Mouse (Mus musculus) intestine, embryonic 16.5 days (tissue): ENCODE measurements at regions not wholly inside any gene's neighbourhood (a gene's known extent, or its start where the extent isn't known, plus 50 kb on each side); places are given as distances from the start of the nearest gene placed in this dataset.

Source experiments
- ATAC-seq: fragments of 200-750 bp; cut with Nextera tagmentation; 2 replicates; pipeline ENCODE4 v1.8.0; 2017; ENCODE audit warnings: moderate TSS enrichment, moderate library complexity
- H3K27ac ChIP-seq: fragments of 300-500 bp; sonication (generic); 2 replicates; pipeline ENCODE4 v1.5.1; 2014; ENCODE audit warnings: mild to moderate bottlenecking, low read length
- H3K27me3 ChIP-seq: fragments of 300-500 bp; sonication (generic); replicated peaks from 2 replicates; pipeline ENCODE4 v1.6.1; 2014; ENCODE audit warnings: low read length, control low read depth, mixed read lengths; ENCODE audit not compliant: control insufficient read depth, insufficient read depth
- H3K36me3 ChIP-seq: fragments of 300-500 bp; sonication (generic); 2 replicates; pipeline ENCODE4 v1.6.1; 2014; ENCODE audit warnings: low read length, control low read depth; ENCODE audit not compliant: control insufficient read depth, insufficient read depth
- H3K4me1 ChIP-seq: fragments of 300-500 bp; sonication (generic); 2 replicates; pipeline ENCODE4 v1.6.1; 2014; ENCODE audit warnings: low read length, control low read depth, mixed read lengths; ENCODE audit not compliant: control insufficient read depth, insufficient read depth
- H3K4me2 ChIP-seq: fragments of 300-500 bp; sonication (generic); 2 replicates; pipeline ENCODE4 v1.6.1; 2014; ENCODE audit warnings: low read depth, low read length, control low read depth
- H3K4me3 ChIP-seq: fragments of 300-500 bp; sonication (generic); 2 replicates; pipeline ENCODE4 v1.5.1; 2014; ENCODE audit warnings: mild to moderate bottlenecking, low read length
- H3K9ac ChIP-seq: fragments of 300-500 bp; sonication (generic); 2 replicates; pipeline ENCODE4 v1.6.1; 2014; ENCODE audit warnings: low read depth, low read length
- H3K9me3 ChIP-seq: fragments of 300-500 bp; sonication (generic); 2 replicates; pipeline ENCODE4 v1.6.1; 2016; ENCODE audit warnings: low read length, control low read depth; ENCODE audit not compliant: control insufficient read depth
- WGBS: fragments of 180-500 bp; shearing (Covaris S2); extraction: QIAGEN DNeasy Blood & Tissue Kit; methylation state at CpG from one replicate; pipeline ENCODE4 v1.1.7; 2014; 5-methylcytosine and 5-hydroxymethylcytosine counted together

DNA sequence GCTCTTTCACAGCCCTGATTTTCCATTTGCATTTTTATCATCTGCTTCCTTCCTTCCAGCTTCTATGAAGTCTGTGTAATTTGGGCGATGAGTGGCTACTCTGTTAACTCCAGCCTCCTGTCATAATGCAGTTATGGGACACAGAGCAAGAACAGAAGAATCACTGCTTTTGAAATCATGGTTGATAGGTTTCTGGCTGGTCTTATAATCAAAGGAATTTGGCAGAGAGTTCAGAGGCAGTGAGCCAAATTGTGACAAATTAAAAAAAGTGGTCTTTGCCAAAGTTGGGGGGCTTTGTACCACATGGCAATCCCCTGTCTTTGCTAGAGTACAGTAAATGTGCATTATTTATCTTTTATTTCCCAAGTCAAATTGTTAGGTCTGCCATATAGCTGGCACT, 1292.6 kb downstream of the Rapgef2 start:
- H3K27ac ChIP-seq, result no peak overlapping the region
- H3K9ac ChIP-seq, result no peak overlapping the region
- no peak overlapping the region for H3K4me2 ChIP-seq
- no peaks in the 10 kb centered on the region for H3K9me3 ChIP-seq
- no peaks in the 10 kb centered on the region for H3K27me3 ChIP-seq
- whole genome bisulfite sequencing, result 74% methylated on average over 1 of the region's 1 CpGs
- no peak overlapping the region for H3K4me3 ChIP-seq
- no peaks in the 10 kb centered on the region for H3K4me1 ChIP-seq
- ATAC-seq, result no peak
- H3K36me3 ChIP-seq, result no peaks in the 10 kb centered on the region

- Histone ChIP-seq H3K4me1 (no peaks in the 10 kb centered on the region), H3K4me2 (no peak overlapping the region), H3K27ac (no peak overlapping the region), H3K27me3 (no peaks in the 10 kb centered on the region), H3K9me3 (no peaks in the 10 kb centered on the region), H3K4me3 (no peak overlapping the region), H3K9ac (no peak overlapping the region), H3K36me3 (no peaks in the 10 kb centered on the region)
- WGBS, result 72% methylated on average over 1 of the region's 1 CpGs
- no peak for ATAC-seq
These were observed 1341.5 kb downstream of the Rapgef2 start for GRCm38 (mm10) chr3:77944801-77945200.

DNA sequence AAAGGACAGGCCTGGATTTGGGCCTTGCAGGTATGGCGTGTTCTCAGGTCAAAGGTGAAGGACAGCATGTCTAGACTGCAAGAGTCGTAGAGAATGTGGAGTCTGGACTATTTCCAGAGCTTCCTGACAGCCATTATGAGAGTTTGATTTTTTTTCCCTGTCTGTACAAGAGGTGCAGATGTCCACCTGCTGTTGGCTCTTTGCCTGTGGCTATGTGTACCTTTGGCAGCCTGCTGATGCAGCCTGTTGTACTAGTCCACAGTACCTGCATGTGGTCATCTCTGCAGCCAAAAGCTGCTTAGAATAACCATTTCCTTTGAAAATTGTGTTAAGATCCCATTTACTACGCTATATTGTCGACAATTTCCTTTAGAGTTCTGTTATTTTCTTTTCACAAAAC, 1389.1 kb downstream of the Rapgef2 start:
- Histone ChIP-seq H3K4me2 (no peak overlapping the region), H3K9ac (no peak overlapping the region), H3K36me3 (no peaks in the 10 kb centered on the region), H3K4me3 (no peak overlapping the region), H3K27me3 (no peaks in the 10 kb centered on the region), H3K9me3 (no peaks in the 10 kb centered on the region), H3K27ac (no peak overlapping the region), H3K4me1 (no peaks in the 10 kb centered on the region)
- WGBS, result 68% methylated on average over 4 of the region's 4 CpGs
- no peak for ATAC-seq

DNA sequence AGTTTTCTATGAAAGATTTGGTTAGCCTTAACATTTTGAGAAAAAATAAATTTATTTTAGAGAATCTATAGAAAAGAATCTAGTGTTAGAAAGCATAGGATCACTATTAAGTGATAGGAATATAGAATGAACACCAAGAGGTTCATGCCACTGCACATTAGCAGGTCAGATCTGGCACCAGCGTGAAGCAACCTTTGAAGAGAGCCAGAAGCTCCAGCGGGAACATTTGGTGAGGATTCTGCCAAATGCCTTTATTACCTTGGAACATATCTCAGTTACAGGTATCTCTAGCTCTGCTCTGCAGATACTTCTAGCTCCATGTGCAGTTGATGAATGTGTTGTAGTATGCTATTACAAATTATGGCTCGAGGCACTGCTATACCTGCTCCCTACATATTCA, 1398.7 kb downstream of the Rapgef2 start:
- Histone ChIP-seq H3K27me3 (no peaks in the 10 kb centered on the region), H3K36me3 (no peaks in the 10 kb centered on the region), H3K4me1 (no peaks in the 10 kb centered on the region), H3K9me3 (no peaks in the 10 kb centered on the region), H3K9ac (no peak overlapping the region), H3K4me3 (no peak overlapping the region), H3K4me2 (no peak overlapping the region), H3K27ac (no peak overlapping the region)
- 82% methylated on average over 3 of the region's 3 CpGs for WGBS
- no peak for ATAC-seq

DNA sequence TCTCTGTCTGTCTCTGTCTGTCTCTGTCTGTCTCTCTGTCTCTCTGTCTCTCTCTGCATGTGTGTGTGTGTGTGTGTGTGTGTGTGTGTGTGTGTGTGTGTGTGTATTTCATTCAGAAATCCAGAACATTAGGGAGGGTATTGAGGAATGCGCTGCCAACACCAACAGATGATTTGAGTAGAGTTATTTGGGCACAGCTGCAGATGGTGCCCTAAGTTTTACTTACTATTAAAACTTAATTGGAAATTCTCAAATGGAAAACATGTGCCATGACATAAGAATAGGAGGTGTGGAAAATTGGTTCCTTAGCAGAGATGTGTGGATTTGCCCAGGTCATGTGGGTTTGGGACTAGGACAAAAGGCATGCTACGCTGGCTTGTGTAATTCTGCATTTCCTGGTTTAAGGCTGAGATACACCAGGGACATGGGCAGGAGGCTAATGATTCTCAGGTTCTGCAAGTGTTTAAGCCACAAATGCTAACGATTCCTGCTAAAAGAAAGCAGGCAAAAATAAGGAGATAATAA, 1437.5 kb downstream of the Rapgef2 start:
- Histone ChIP-seq H3K27me3 (no peaks in the 10 kb centered on the region), H3K36me3 (no peaks in the 10 kb centered on the region), H3K4me1 (no peaks in the 10 kb centered on the region), H3K4me2 (no peak overlapping the region), H3K27ac (no peak overlapping the region), H3K9me3 (no peaks in the 10 kb centered on the region), H3K4me3 (no peak overlapping the region), H3K9ac (no peak overlapping the region)
- WGBS, result 87% methylated on average over 3 of the region's 3 CpGs
- no peak for ATAC-seq

GRCm38 (mm10) chr3:77832230-77832805, 1454.0 kb downstream of the Rapgef2 start:
- no peak overlapping the region for H3K4me3 ChIP-seq
- no peak overlapping the region for H3K27ac ChIP-seq
- no peaks in the 10 kb centered on the region for H3K36me3 ChIP-seq
- H3K9me3 ChIP-seq, result no peaks in the 10 kb centered on the region
- 85% methylated on average over 1 of the region's 1 CpGs for WGBS
- H3K4me1 ChIP-seq, result no peaks in the 10 kb centered on the region
- no peak for ATAC-seq
- no peak overlapping the region for H3K9ac ChIP-seq
- no peak overlapping the region for H3K4me2 ChIP-seq
- H3K27me3 ChIP-seq, result no peaks in the 10 kb centered on the region

DNA sequence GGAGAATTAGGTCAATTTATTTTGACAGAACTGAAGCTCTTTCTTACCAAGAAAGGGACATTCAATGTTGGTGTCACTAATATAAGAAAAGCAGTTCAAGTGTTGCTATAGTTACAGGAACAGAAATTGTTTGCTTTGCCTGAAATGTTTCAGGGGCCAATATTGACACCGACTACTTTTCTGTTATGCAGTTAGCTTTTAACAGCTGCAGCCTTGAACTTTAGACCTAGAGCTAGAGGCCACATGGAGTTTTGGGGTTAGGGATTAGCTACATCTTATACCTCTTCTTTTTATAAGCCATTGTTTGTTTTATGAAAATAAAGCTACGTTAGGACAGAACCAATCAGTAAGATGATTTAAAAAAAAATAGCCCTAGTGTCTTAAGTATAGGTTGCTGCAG, 1454.6 kb downstream of the Rapgef2 start:
- ATAC-seq, result peak; percentile 53; the same call in 1 of the 2 replicates
- Histone ChIP-seq H3K4me2 (no peak overlapping the region), H3K9ac (no peak overlapping the region), H3K27ac (no peak overlapping the region), H3K36me3 (no peaks in the 10 kb centered on the region), H3K4me1 (no peaks in the 10 kb centered on the region), H3K27me3 (no peaks in the 10 kb centered on the region), H3K4me3 (no peak overlapping the region), H3K9me3 (no peaks in the 10 kb centered on the region)
- 50% methylated on average over 2 of the region's 2 CpGs for WGBS

DNA sequence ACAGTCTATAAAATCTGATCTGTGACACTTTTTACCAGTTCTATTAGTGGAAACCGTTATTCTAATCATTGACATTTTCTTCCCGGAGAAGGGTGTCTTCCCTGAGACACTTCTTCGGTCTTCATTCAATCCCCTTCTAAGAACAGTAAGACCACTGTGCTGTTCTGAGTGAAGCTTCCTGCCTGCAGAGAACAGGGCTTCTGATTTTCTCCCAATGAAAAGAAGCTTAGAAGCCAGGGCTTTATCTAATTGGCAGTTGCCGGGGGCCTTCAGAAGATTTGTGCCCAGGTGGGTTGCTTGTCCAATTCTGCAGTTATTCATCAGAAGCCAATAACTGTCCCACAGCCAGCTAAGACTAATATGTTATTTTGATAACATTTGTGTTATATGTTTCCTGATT, 1455.1 kb downstream of the Rapgef2 start:
- H3K4me3 ChIP-seq, result no peak overlapping the region
- no peak for ATAC-seq
- H3K27me3 ChIP-seq, result no peaks in the 10 kb centered on the region
- no peaks in the 10 kb centered on the region for H3K36me3 ChIP-seq
- no peak overlapping the region for H3K9ac ChIP-seq
- H3K4me2 ChIP-seq, result no peak overlapping the region
- no peaks in the 10 kb centered on the region for H3K9me3 ChIP-seq
- no peak overlapping the region for H3K27ac ChIP-seq
- WGBS, result 75% methylated on average over 4 of the region's 4 CpGs
- no peaks in the 10 kb centered on the region for H3K4me1 ChIP-seq

GRCm38 (mm10) chr3:77830219-77830618, 1456.1 kb downstream of the Rapgef2 start:
- Histone ChIP-seq H3K9ac (no peak overlapping the region), H3K9me3 (no peaks in the 10 kb centered on the region), H3K4me2 (no peak overlapping the region), H3K4me1 (no peaks in the 10 kb centered on the region), H3K27ac (no peak overlapping the region), H3K4me3 (no peak overlapping the region), H3K36me3 (no peaks in the 10 kb centered on the region), H3K27me3 (no peaks in the 10 kb centered on the region)
- ATAC-seq, result no peak

- H3K36me3 ChIP-seq, result no peaks in the 10 kb centered on the region
- H3K9me3 ChIP-seq, result no peaks in the 10 kb centered on the region
These were observed 1485.5 kb downstream of the Rapgef2 start for GRCm38 (mm10) chr3:77800776-77801175.

More at GRCm38 (mm10) chr3:77800776-77801175, 1485.5 kb downstream of the Rapgef2 start:
- no peak overlapping the region for H3K4me3 ChIP-seq
- no peak for ATAC-seq
- H3K27ac ChIP-seq, result no peak overlapping the region
- 82% methylated on average over 2 of the region's 2 CpGs for WGBS
- H3K4me2 ChIP-seq, result no peak overlapping the region
- no peaks in the 10 kb centered on the region for H3K27me3 ChIP-seq
- no peak overlapping the region for H3K9ac ChIP-seq
- H3K4me1 ChIP-seq, result no peaks in the 10 kb centered on the region
